Mouse (Mus musculus) MEL (cell line): Measurements from ENCODE around the gene Tmem54. TPM values are rescaled to one million over a fixed set of nuclear protein-coding genes. Genes with fewer than 3 reads are reported as not detected.

ENCODE experiments used
- DNase-seq: peaks from one replicate; pipeline ENCODE4 v3.0.0; 2011; ENCODE audit warnings: low read depth, low spot score
- H3K27ac ChIP-seq: 2 replicates; pipeline ENCODE4 v1.5.1; 2012; ENCODE audit warnings: low read depth, mild to moderate bottlenecking, control low read depth, low read length, moderate library complexity; ENCODE audit not compliant: control insufficient read depth
- H3K27me3 ChIP-seq, 2 experiments: fragments of 150-350 bp in 1 of 2; sonication (generic) in 1 of 2; 2 replicates each; pipeline ENCODE4 v1.6.1; 2012; ENCODE audit warnings: low read length in 2 of 2, mild to moderate bottlenecking in 2 of 2, improper control_type of control experiment in 1 of 2, moderate library complexity in 1 of 2; ENCODE audit not compliant: insufficient read depth in 2 of 2, control insufficient read depth in 1 of 2
- H3K36me3 ChIP-seq, 2 experiments: 2 replicates each; pipeline ENCODE4 v1.6.1; 2012 to 2014; ENCODE audit warnings: low read length in 2 of 2, improper control_type of control experiment in 1 of 2, inconsistent platforms in 1 of 2, mild to moderate bottlenecking in 1 of 2; ENCODE audit not compliant: insufficient read depth in 2 of 2, control insufficient read depth in 1 of 2
- H3K4me1 ChIP-seq, 2 experiments: fragments of 150-350 bp in 1 of 2; sonication (generic) in 1 of 2; 2 replicates each; pipeline ENCODE4 v1.6.1; 2012; ENCODE audit warnings: low read length in 2 of 2, improper control_type of control experiment in 1 of 2, mild to moderate bottlenecking in 1 of 2; ENCODE audit not compliant: insufficient read depth in 2 of 2, control insufficient read depth in 1 of 2
- H3K4me3 ChIP-seq, 2 experiments: fragments of 150-350 bp in 1 of 2; sonication (generic) in 1 of 2; 2 replicates each; pipeline ENCODE4 v1.5.1; 2012; ENCODE audit warnings: low read depth in 2 of 2, low read length in 2 of 2, mild to moderate bottlenecking in 2 of 2, moderate library complexity in 2 of 2, control low read depth in 1 of 2, improper control_type of control experiment in 1 of 2; ENCODE audit not compliant: control insufficient read depth in 1 of 2, insufficient read depth in 1 of 2
- H3K79me2 ChIP-seq: 2 replicates; pipeline ENCODE4 v1.6.1; 2012; ENCODE audit warnings: mild to moderate bottlenecking, low read length, moderate library complexity; ENCODE audit not compliant: control insufficient read depth, poor library complexity, insufficient read depth
- H3K9ac ChIP-seq: 2 replicates; pipeline ENCODE4 v1.6.1; 2012; ENCODE audit warnings: low read depth, mild to moderate bottlenecking, control low read depth, low read length, moderate library complexity; ENCODE audit not compliant: control insufficient read depth, poor library complexity, severe bottlenecking
- H3K9me3 ChIP-seq: fragments of 150-350 bp; sonication (generic); replicated peaks from 2 replicates; pipeline ENCODE4 v1.6.1; 2012; ENCODE audit warnings: mild to moderate bottlenecking, low read length, improper control_type of control experiment, moderate library complexity; ENCODE audit not compliant: insufficient read depth
- BHLHE40 ChIP-seq: IDR thresholded peaks from 2 replicates; pipeline ENCODE4 v1.6.1; 2012; ENCODE audit warnings: low read depth, mild to moderate bottlenecking, inconsistent platforms, low read length, improper control_type of control experiment, borderline replicate concordance
- CHD1 ChIP-seq: IDR thresholded peaks from 2 replicates; pipeline ENCODE4 v1.6.1; 2012; ENCODE audit warnings: low read depth, mild to moderate bottlenecking, inconsistent platforms, low read length, improper control_type of control experiment
- CHD2 ChIP-seq: IDR thresholded peaks from 2 replicates; pipeline ENCODE4 v1.6.1; 2011; ENCODE audit warnings: low read length, improper control_type of control experiment
- E2F4 ChIP-seq: IDR thresholded peaks from 2 replicates; pipeline ENCODE4 v1.6.1; 2011; ENCODE audit warnings: low read depth, low read length, improper control_type of control experiment, borderline replicate concordance
- ELF1 ChIP-seq: IDR thresholded peaks from 2 replicates; pipeline ENCODE4 v1.6.1; 2014; ENCODE audit warnings: low read depth, mild to moderate bottlenecking, inconsistent platforms, low read length, improper control_type of control experiment, moderate library complexity
- GABPA ChIP-seq: IDR thresholded peaks from 2 replicates; pipeline ENCODE4 v1.6.1; 2012; ENCODE audit warnings: low read depth, mild to moderate bottlenecking, inconsistent platforms, low read length, improper control_type of control experiment, moderate library complexity
- GATA1 ChIP-seq: IDR thresholded peaks from 2 replicates; pipeline ENCODE4 v1.6.1; 2011; ENCODE audit warnings: low read depth, low read length, improper control_type of control experiment
- HCFC1 ChIP-seq: IDR thresholded peaks from 2 replicates; pipeline ENCODE4 v1.6.1; 2012; ENCODE audit warnings: low read depth, mild to moderate bottlenecking, inconsistent platforms, low read length, improper control_type of control experiment, moderate library complexity
- MAX ChIP-seq: IDR thresholded peaks from 2 replicates; pipeline ENCODE4 v1.6.1; 2011; ENCODE audit warnings: low read length, improper control_type of control experiment
- MAZ ChIP-seq: IDR thresholded peaks from 2 replicates; pipeline ENCODE4 v1.6.1; 2012; ENCODE audit warnings: low read depth, mild to moderate bottlenecking, inconsistent platforms, low read length, improper control_type of control experiment
- MXI1 ChIP-seq: IDR thresholded peaks from 2 replicates; pipeline ENCODE4 v1.6.1; 2011; ENCODE audit warnings: mild to moderate bottlenecking, low read depth, low read length, improper control_type of control experiment
- MYC ChIP-seq: IDR thresholded peaks from 2 replicates; pipeline ENCODE4 v1.6.1; 2011; ENCODE audit warnings: low read depth, mild to moderate bottlenecking, low read length, improper control_type of control experiment, moderate library complexity
- SIN3A ChIP-seq: IDR thresholded peaks from 2 replicates; pipeline ENCODE4 v1.6.1; 2012; ENCODE audit warnings: low read length, improper control_type of control experiment, inconsistent platforms
- TBP ChIP-seq: IDR thresholded peaks from 2 replicates; pipeline ENCODE4 v1.8.0; 2011; ENCODE audit warnings: low read depth, low read length, improper control_type of control experiment
- polyA plus RNA-seq, 2 experiments: library from polyadenylated mRNA; stranded (reverse) in 1 of 2; unstranded in 1 of 2; fragments of >175 nt in 1 of 2; fragments of >200 nt in 1 of 2; gene quantifications; 2 replicates each; pipeline versions ENCODE4 v1.2.1 to v1.2.4; 2012; ENCODE audit warnings: low replicate concordance in 2 of 2, low read depth in 1 of 2; ENCODE audit not compliant: insufficient read length in 2 of 2, insufficient read depth in 1 of 2, missing spikeins in 1 of 2
- total RNA-seq: library from RNA; depleted of rRNA; stranded (reverse); fragments of 300-350 nt; gene quantifications from 2 replicates; pipeline ENCODE4 v1.2.3, GENCODE M21; 2012

The Tmem54 gene
- total and polyA plus RNA-seq, 3 experiments = not detected

DNA sequence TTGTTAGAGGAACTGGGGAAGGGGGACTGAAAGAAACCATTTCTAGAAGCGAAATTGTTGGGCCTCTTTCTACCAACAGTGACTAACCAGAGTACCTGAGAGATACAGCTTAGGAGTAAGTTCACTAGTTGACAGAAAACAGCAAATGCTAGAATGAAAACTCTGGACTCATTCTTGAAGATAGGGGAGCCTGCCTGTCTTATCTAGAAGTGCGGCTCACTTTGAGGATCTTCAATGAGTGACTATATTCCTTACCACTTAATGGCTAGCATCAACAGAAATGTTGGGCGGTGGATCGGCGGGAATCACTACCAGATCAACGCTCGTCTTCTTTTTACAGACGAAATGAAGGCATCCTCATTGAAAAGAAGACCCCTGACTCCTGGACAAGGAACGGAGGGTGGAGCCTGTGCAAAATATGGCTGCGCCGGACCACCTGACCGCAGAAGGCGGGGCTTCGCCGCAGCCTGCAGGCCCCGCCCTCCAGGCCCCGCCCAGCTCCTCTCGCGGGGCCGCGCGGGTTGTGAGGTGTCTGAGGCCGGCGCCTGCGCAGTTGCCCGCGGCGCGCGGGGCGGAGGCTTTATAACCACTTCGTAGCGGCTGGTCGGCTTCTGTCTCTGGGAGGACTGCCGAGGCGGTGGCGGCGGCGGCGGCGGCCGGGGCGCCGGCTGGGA lies 47.7 kb upstream of the Tmem54 start (continued):
- no peak for TF ChIP-seq GABPA
- no peak for TF ChIP-seq E2F4
- no peak for TF ChIP-seq CHD1

DNA sequence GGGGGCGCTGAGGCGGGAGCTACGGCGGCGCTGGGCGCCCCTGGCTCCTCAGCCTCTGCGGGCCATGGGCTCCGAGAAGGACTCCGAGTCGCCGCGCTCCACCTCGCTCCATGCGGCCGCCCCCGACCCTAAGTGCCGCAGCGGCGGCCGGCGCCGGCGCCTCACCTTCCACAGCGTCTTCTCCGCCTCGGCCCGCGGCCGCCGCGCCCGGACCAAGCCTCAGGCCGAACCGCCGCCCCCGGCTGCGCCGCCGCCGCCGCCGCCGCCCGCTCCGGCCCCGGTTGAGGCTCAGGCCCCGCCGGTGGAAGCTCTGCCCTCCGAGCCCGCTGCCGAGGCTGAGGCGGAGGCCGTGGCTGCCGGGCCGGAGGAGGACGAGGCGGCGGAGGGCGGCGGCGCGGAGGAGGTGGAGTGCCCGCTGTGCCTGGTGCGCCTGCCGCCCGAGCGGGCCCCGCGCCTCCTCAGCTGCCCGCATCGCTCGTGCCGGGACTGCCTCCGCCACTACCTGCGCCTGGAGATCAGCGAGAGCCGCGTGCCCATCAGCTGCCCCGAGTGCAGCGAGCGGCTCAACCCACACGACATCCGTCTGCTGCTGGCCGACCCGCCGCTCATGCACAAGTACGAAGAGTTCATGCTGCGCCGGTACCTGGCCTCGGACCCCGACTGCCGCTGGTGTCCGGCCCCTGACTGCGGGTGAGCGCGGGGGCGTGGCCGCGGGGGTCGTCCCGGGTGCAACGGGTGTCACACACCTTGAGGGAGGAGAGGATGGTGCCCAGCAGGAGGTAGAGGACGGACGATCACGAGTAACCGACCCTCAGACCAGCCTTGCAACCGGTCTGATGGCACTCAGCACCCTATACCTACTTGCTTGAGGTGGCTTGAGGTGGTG lies 46.9 kb upstream of the Tmem54 start, which contains the start of gene Rnf19b:
TSS of gene Rnf19b (plus strand) at position 65 of the 886 bp plus-strand sequence.
- Histone ChIP-seq H3K27ac (peak within 1 kb of the TSS; percentile 82), H3K36me3 (peaks cover 0 to 36% of the 10 kb centered on the region in 2 experiments; a peak in 2 of 4 replicates), H3K9ac (peak within 1 kb of the TSS; percentile 86), H3K79me2 (peaks cover 31% of the 10 kb centered on the region), H3K4me1 (peaks cover 18 to 23% of the 10 kb centered on the region in 2 experiments), H3K27me3 (no peaks in the 10 kb centered on the region), H3K9me3 (no peaks in the 10 kb centered on the region), H3K4me3 (peak within 1 kb of the TSS; percentile 79 to 88)
- peak; percentile 64 for DNase-seq
- TF ChIP-seq GATA1 = no peak
- no peak for TF ChIP-seq BHLHE40
- 0 out of 2 replicates have a peak, but pooled peaks have one; percentile 25 for TF ChIP-seq HCFC1
- no peak for TF ChIP-seq MXI1
- TF ChIP-seq ELF1 = no peak
- TF ChIP-seq TBP = no peak
- TF ChIP-seq MAZ = no peak

DNA sequence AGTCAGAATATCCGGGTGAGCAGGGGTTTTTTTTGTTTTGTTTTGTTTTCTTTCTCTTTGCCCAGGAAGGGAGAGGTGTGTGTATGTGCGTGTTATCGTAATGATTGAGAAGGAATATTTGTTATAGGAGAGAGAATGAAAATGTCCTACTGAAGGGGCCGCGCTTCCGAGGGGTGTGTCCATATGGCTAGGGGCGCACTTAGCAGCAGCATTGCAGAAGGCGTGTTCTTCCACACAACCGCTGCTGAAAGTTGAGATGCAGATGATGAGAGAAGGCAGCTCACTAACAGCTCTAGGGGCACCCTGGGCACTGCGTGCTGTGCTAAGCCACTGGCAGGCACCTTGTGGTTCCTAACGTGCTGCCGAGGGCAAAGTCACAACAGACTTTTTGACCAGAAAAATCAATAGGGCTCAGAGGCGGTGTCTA lies 46.2 kb upstream of the Tmem54 start:
- peaks cover 18 to 23% of the 10 kb centered on the region in 2 experiments for H3K4me1 ChIP-seq
- H3K79me2 ChIP-seq = peaks cover 31% of the 10 kb centered on the region
- H3K4me3 ChIP-seq = peak overlapping the region; percentile 79 to 88
- no peak overlapping the region for H3K27ac ChIP-seq
- DNase-seq = peak; percentile 83
- TF ChIP-seq GABPA = no peak
- TF ChIP-seq MXI1 = peak; percentile 96
- TF ChIP-seq MAX = peak; percentile 59; the same call in 1 of the 2 replicates
- no peak for TF ChIP-seq CHD2
- 0 out of 2 replicates have a peak, but pooled peaks have one; percentile 29 for TF ChIP-seq MYC
- peak; percentile 80 for TF ChIP-seq SIN3A
- no peaks in the 10 kb centered on the region for H3K9me3 ChIP-seq
- H3K27me3 ChIP-seq = no peaks in the 10 kb centered on the region
- peak overlapping the region; percentile 86 for H3K9ac ChIP-seq
- H3K36me3 ChIP-seq = peaks cover 0 to 36% of the 10 kb centered on the region in 2 experiments; a peak in 2 of 4 replicates
